Mouse (Mus musculus) kidney, adult 2 months (tissue): ENCODE measurements around the gene Rgma.

Source experiments
- CTCF ChIP-seq: fragments of 200-500 bp; conservative IDR thresholded peaks from 2 replicates; pipeline ENCODE4 v1.5.1; 2011; ENCODE audit warnings: low read depth, mild to moderate bottlenecking, control low read depth, low read length, moderate library complexity, mixed read lengths; ENCODE audit not compliant: insufficient read depth, insufficient read length
- POLR2A ChIP-seq: fragments of 200-500 bp; IDR thresholded peaks from one replicate; pipeline ENCODE4 v1.6.1; 2011; ENCODE audit warnings: low read depth, low read length, control low read depth

DNA sequence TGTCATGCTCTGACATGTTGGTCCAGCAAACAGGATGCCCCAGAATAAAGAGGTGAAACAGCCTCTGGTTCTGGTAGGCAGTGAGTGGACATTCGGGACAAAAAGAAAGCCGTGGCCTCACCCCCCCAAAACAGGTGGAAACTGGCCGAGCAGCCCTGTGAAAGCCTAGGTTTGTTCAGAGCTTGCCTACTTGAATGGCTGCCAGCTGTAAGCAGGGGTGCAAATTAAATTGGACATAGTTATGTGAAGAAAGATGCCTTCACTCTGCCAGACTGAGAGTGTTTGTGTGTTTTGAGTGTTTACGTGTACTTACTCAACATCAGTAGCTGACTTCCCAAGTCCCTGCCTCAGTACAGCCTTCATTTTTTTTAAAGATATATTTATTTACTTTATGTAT is 18.7 kb downstream of the Rgma start:
- TF ChIP-seq CTCF (no peak), POLR2A (no peak)
